Mouse (Mus musculus) bone marrow, adult 2 months (tissue): ENCODE data around the gene Slc25a11.

Experiments used
- CTCF ChIP-seq: fragments of 200-500 bp; IDR thresholded peaks from 2 replicates; pipeline ENCODE4 v1.5.1; 2011; ENCODE audit warnings: low read length, control low read depth; ENCODE audit not compliant: control insufficient read depth, insufficient read depth
- POLR2A ChIP-seq: fragments of 200-500 bp; IDR thresholded peaks from 2 replicates; pipeline ENCODE4 v1.6.1; 2011; ENCODE audit warnings: low read depth, mild to moderate bottlenecking, control low read depth, low read length, borderline replicate concordance; ENCODE audit not compliant: control insufficient read depth

DNA sequence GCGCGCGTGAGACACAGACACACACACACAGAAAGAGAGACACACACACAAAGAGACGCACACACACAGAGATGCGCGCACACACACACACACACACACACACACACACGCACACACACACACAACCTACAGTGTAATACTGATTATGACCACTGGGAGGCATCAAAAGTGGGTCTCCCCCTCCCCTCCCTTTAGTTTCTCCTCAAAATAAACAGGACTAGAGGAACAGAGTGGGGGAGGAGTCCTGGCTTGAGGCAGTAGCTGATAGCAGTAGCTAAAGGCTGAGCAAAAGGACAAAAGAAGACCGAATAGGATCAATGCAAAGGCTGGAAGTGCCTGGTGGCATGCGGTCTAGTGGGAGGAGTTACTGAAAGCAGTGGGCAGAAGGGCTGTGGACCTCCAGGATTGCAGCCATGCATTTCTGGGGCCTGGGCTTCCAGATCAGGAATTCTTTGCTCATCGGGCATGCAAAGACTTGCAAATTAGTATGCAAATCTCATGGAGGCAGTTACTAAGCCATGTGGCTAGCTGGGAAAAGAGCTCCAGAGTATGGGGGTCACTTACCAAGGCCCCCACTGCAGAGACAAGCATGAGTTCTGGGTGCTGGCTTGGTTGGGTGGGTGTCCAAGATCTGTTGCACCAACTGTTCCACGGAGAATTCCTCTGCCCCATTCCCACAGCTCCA is 34.8 kb upstream of the Slc25a11 start:
- TF ChIP-seq POLR2A (no peak), CTCF (no peak)
